In genomic region chr2:154699360-154699759, GRCm38 (mm10) we compare ENCODE assay signal across 24 mouse cellular contexts.
"Had no signal": no experiment of that assay in that cellular context is flagged by ENCODE, and none has a peak within 500 bp of the region (broad histone marks: within the 10 kb centered on the region; RNA-seq: fewer than 3 reads in every experiment).

No protein-coding gene starts in this region.

- H3K27me3 ChIP-seq: embryonic facial prominence, embryonic 12.5 days; embryonic facial prominence, embryonic 13.5 days; embryonic facial prominence, embryonic 15.5 days; forebrain, embryonic 12.5 days; forebrain, embryonic 13.5 days; forebrain, embryonic 15.5 days had no signal

- H3K4me1 ChIP-seq: embryonic facial prominence, embryonic 12.5 days had no signal

- H3K4me3 ChIP-seq: embryonic facial prominence, embryonic 10.5 days; embryonic facial prominence, embryonic 12.5 days; embryonic facial prominence, embryonic 13.5 days; embryonic facial prominence, embryonic 15.5 days; erythroblast, embryonic 14.5 days; forebrain, embryonic 10.5 days; forebrain, embryonic 12.5 days; forebrain, embryonic 13.5 days; forebrain, embryonic 15.5 days; gastrocnemius, adult 2 months; heart, adult 2 months had no signal

- H3K27ac ChIP-seq: embryonic facial prominence, embryonic 10.5 days; embryonic facial prominence, embryonic 12.5 days; embryonic facial prominence, embryonic 13.5 days; embryonic facial prominence, embryonic 15.5 days; forebrain, embryonic 10.5 days; forebrain, embryonic 12.5 days; forebrain, embryonic 13.5 days; forebrain, embryonic 15.5 days; gastrocnemius, adult 2 months; heart, adult 2 months had no signal

- DNase-seq: cerebellum, adult 2 months; cerebellum, adult 8-10 months; cerebellum, adult 9-10 months; cerebellum, adult 9-11 months; cerebellum, postnatal 25 days; embryo, embryonic 11 days; forebrain, postnatal 0 days; gastrocnemius, adult 2 months; gastrocnemius, postnatal 10 days; gastrocnemius, postnatal 14 days; gastrocnemius, postnatal 25 days; gastrocnemius, postnatal 36 days; heart, adult 11 months; heart, adult 18-20 months; heart, adult 2 months had no signal
